Mouse (Mus musculus) brain, embryonic 14.5 days (tissue): ENCODE measurements around the gene Teddm1b.

Experiments
- CTCF ChIP-seq: fragments of 200-500 bp; IDR thresholded peaks from 2 replicates; pipeline ENCODE4 v1.5.1; 2012; ENCODE audit warnings: inconsistent platforms, mild to moderate bottlenecking, moderate library complexity, borderline replicate concordance; ENCODE audit not compliant: insufficient read depth, insufficient read length; ENCODE audit errors: extremely low read depth
- POLR2A ChIP-seq: fragments of 200-500 bp; IDR thresholded peaks from 2 replicates; pipeline ENCODE4 v1.6.1; 2012; ENCODE audit warnings: mild to moderate bottlenecking, inconsistent platforms, borderline replicate concordance; ENCODE audit not compliant: poor library complexity, insufficient read depth, insufficient read length, severe bottlenecking; ENCODE audit errors: extremely low read depth

- no peak for TF ChIP-seq CTCF
- no peak for TF ChIP-seq POLR2A
Measured at GRCm38 (mm10) chr1:153911276-153911795, 37.2 kb downstream of the Teddm1b start.
